Mouse (Mus musculus) spleen, postnatal 10 days (tissue): Measurements from ENCODE around the gene Cdh23.

Experiments
- DNase-seq, 2 experiments: peaks; one replicate each; pipeline ENCODE4 v3.0.0; 2021 to 2022; ENCODE audit warnings: low spot score in 2 of 2

The Cdh23 gene

DNA sequence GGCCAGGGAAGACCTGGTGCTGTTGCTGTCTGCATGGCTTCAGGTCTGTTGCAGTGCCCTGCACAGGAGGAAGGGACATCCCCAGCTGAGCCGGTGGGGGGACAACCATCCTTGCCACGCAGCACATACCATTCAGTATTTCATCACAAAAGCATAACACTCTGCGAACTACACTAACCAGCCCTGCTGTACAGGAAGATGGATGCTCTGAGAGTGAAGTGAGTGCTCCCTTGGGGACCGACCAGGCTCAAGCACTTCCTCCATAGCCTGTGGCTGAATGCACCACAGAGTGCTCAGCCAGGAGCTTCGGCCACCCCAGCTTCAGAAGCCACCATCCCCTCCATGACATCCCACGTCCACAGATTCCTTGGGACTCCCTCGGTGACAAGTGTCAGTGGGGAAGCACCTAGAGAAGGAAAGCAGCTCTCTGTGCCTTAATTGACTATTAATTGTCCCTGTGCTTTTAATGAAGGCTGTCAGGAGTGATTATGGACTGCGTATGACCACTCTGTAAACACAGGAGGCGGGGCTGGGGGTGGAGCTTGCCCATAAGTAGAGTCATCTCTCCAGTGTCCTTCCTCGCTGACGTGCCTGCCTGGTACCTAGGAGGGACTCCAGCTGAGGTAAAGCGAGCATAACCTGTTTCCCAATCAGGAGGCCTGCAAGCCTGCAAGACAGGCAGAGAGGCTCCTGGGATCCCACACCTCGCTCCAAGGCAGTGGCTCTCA, 60.6 kb downstream of the Cdh23 start:
- peak in 1 of 2 experiments; percentile 36 for DNase-seq

DNA sequence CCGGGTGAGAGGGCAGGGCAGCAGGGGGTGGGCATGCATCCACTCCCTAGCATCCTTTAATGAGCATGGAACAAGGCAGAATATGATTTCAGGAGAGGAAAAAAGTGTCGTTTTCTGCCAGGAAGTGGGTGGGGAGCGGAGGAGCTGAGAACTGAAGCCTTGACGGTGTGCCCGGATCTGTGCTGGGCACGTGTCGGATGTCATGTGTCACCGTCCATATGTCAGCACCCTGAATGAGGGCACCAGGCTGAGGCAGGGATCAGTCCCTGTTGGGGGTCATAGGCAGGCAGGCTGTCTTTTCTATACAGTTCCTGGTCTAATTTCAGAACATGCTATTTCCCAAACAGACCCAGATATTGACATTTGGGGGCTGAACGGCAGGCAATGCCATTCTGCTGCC, 61.9 kb downstream of the Cdh23 start:
- no peak for DNase-seq

DNA sequence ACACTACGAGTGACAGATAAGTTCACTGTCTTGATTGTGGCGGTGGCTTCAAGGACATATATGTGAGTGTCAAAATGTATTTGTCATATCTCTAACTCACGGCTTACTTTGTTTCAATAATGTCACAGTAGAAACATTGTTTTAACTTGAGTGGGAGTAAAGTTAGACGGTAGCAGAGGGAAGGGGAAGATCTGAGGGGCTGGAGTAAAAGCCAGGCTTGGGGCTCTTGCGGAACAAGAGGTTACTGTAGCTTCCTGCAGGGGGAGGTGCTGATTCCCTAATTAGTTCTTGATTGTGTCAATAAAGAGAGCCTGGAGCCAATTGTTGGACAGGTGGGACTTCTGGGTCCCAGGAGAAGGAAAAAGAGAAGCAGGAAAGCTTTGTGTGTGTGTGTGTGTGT, 70.2 kb downstream of the Cdh23 start:
- no peak for DNase-seq

DNA sequence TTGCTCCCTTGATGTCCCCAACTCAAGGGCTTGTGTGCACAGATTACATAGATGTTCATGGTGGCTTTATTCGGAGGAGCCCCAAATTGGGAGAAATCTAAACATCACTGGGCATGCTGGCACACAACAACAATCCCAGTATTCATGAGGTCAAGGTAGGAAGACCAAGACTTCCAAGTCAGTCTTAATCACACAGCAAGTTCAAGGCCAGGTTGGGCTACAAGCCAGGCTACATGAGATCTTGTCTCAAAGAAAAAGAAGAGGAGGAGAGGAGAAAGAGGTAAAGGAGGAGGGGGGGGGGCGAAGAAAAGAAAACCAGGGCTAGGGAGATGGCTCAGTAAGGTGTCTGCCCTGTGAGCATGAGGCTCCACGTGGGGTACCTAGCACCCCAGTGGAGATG, 70.8 kb downstream of the Cdh23 start:
- DNase-seq = no peak

DNA sequence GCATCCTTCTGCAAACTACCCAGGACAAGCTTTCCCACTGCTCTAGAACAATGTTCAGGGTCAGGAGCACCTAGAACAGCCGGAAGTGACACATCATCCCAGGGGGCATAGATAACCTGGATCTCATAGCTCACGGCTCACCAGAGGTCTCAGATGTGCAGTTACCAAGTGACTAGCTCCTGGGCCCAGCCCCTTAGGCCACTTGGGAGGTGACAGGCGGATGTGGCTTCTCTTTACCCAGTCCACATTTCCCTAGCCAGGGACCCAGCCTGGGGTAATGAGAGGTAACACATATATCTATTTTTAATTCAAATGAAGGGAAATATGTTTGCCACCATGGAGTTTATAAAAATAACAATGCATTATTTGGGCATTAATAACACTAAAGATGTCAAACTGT, 71.3 kb downstream of the Cdh23 start:
- no peak for DNase-seq

DNA sequence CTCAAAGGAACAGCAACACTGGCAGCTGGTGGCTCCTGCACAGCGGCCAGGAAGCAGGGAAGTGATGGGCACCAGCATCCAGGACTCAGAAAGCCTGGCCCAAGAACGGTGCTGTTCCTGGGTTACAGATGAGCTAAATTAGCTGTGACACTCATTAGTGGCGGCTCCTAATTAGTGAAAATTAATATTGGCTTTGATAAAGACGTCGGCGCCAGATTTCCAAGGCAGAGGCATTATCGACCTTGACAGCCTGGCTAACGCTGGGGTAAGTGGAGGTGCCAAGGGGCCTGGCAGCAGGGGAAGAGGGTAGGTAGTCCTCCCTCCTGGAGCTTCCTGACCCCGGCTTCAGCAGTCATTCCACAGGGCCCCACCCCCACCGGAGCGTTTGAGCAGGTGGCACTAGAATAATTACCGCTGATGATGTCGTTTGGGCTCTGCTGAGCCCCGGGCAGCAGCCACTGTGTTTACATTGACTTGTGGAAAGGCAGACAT, 72.0 kb downstream of the Cdh23 start:
- no peak for DNase-seq

DNA sequence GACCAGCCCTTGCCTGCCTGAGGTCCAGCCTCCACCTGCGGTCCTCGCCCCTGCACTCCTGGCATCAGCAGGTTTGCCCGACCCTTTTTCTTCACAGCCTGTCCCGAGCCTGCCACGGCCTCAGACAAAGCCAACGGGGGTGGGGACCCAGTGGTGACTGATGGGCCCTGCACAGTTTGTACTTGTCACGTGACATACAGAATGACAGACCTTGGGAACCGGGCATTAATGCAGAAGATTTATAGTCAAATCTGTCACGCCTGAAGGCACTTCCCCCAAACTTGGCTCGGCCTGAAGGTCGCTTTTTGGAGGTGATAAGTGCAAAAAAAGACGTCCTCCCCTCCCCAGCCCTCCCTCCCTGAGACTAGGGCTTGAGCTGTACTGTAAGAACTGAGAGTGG, 73.5 kb downstream of the Cdh23 start:
- no peak for DNase-seq

DNA sequence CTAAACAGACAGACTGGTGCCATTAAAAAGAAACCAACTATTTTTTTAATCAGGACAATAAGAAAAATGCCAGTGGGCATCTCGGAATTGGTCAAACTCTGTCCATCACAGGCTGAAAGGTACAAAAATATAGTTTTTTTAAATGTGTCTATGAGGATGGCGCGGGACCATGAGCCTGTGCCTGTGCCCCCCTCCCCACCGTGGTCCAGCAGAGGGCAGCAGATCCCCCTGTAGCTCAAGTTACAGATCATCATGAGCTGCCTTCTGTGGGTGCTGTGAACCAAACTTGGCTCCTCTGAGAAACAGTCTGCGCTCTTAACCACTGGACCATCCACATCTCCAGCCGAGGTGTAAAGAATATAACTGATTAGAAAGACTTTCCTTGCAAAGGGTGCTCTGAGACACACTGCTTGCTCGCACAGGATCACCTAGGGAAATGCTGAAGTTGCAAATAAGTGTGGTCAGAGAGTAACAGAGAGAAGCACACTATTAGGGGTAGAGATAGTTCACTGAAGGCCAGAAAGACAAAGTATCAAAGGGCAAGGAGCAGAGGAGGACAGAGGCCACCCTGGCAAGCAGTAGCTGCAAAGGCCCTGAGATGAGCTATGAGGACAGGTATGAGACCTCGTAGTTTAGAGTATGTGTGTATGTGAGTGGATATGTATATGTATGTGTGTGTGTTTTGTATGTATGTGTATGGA, 74.7 kb downstream of the Cdh23 start:
- DNase-seq = no peak

DNA sequence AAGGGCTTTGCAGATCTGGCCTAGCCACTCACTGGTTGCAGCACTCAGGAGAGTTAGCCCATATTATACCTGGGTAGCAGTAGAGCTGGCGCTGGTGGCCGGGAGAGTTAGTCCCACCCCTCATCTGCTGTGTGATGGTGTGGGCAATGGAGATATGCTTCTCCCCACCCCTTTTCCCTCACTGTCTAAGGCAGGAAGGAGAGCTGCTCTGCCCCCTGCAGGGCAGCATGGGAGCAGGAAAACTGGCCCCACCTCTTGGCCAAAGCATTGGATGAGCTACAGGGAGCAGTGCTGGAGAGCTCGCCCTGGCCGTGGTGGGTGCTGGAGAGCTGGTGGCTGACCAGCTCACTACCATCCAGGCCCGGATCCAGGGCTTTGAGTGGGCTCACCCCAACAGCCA, 80.4 kb downstream of the Cdh23 start:
- no peak for DNase-seq

DNA sequence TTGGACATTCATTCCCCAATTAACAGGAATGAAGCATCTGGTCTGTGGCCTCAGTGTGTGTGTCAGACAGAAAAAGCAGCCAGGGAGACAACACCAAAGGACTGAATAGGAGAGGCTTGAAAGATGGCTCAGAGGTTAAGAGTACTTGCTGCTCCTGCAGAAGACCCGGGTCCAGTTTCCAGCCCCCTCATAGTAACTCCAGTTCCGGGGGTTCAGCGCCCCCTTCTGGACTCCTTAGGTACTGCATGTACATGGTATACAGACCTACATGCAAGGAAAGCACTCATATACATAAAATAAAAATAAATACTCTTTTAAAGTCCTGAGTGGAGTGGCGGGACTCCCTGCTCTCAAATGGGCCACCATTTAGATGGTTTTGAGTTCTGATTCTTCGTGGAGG, 83.4 kb downstream of the Cdh23 start:
- DNase-seq = peak; percentile 44 to 66

DNA sequence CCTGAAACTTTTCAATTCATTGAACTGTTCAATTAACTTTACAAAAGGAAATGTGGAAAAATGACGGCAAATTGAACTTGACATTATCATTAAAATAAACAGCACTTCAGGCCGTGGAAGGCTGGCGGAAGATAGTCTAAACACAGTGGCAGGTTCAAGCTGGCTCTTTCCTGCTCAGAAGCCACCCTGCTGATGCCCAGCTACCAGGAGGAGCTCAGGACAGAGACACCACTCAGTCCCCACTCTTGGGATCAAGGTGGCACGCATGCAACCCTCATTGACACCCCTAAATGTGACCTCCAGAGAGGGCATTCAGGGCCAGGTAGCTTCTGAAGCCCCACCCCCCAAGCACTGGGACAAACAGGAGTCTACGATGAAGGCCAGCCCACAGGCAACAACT, 89.1 kb downstream of the Cdh23 start:
- no peak for DNase-seq

DNA sequence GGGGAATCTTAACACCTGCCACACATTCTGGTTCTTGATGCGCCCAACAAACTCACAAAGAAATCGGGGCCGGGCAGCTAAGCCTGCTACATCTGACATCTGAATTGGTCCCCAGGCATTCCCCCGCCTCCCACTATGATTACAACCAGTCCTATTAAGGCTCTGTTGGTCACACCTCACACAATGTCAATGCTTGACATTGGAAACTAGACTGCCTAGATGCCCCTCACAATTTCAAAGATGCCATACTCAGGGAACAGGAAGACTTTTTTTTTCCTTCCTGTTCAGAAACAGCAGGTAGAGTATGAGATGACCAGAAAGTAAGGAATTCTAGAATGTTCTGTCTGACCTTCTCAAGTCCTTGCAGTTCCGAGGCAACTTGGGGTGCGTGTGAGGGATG, 89.6 kb downstream of the Cdh23 start:
- DNase-seq = no peak

DNA sequence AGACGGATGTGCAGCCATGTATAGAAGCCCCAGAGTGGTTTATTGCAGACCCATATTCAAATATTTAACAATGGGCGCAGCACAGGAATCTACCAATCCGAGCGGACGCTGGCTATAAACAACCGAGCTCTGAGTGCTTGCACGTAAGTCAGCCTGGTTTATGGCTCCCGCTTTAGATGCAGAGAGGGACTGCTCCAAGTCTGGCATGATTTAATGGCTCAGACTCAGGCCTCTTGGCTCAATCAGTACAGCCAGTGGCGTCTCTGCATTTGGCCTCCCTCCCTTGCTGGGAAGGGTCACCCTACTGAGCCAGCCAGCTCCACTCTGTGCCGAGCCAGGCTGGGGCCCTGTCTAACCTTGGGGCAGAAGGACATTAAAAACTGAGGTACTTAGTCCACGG, 94.1 kb downstream of the Cdh23 start:
- no peak for DNase-seq

DNA sequence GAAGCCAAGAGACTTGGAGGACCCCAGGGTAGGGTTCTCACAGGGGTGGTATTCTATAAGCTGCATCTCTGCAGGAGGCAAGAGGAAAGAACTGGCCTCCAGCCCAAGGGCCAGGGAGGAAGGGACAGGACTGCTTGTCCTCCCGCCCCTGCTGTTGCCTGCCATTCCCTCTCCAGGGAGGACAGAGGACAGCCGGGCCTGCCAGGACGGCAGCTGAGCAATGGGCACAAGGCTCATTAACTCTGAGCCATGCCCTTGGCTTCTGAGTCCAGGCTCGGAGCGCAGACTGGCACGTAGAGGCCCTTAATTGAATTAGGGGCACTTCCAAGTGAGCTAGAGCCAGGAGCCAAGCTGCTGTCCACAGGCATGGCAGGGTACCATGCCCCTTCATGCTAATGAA, 101.1 kb downstream of the Cdh23 start:
- no peak for DNase-seq

DNA sequence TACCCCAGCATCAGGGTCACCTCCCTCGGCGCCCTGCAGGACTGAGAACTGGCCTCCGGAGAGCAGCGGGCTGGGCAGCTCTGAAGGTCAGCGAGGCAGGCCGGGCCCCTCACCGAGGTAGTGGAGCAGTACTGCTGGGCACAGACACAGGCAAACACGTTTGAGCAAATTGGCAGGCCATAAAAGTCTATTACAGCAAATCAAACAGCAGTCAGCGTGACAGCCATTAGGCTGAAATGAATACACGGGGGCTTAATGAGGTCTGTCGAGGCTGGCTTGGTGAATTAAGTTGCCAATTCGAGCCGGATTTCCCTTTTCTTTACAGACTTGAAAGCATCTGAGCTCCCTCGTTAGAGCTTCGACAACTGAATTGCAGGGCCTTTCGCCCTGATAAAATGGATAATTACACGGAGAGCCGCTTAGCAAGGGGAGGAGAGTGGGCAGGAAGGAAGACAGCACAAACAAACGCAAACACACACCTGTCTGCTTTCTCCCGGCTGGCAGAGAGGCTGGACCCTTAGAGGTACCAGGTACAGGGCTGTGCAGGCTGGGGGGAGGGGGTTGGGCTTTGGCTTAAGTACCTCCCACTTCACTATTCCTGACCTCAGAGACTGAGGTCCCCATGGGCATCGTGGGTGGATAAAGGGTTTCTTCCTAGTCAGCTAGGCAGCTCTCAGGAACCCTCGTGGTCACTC, 103.3 kb downstream of the Cdh23 start:
- DNase-seq = no peak

DNA sequence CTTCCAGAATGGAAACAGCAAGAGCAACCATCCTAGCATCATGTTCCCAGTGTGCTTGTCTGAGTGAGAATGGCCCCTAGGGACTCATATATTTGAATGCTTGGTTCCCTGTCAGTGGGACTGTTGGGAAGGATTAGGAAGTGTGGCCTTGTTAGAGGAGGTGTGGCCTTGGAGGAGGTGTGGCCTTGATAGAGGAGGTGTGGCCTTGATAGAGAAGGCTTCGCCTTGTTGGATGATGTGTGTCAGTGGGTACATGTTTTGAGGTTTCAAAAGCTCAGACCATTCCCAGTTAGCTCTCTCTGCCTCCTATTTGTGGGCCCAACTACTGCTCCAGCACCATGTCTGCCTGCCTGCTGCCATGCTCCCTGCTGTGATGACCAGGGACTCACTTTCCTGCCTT, 105.0 kb downstream of the Cdh23 start:
- no peak for DNase-seq

DNA sequence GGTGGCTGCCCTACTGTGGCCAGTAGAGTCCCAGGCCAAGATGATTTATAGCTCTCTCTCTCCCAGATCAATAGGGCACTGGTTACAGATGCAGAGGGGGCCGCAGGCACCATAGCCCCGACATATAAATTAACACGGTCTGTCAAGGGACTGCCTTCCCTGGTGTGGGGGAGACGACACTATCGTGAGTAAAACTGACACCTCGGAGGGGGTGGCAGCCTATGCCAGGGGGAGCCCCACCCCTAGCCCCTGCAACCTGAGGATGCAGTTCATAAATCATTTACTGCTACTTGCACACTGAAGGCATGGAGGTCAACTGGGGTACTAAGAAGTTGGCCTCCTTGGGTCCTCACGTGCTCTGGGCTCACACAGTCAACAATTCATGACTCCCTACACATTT, 106.0 kb downstream of the Cdh23 start:
- no peak for DNase-seq

DNA sequence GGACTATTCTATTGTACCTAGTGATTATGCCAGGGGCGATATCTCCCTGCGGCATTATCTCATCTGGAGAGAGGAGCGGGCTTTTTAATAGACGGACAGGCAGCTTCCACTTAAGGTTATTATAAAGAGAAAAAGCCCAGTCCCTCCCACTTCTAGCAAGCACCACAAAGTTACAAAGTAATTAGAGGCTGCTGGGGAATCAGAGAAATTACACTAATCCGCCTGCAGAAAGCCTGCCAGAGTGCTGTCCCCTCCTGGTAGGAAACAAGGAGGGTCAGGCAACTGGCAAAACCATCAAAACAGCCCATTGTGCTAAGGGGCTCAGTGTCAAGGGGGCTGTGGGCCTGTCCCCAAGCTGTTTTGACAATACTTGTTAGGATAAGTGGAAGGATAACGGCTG, 110.6 kb downstream of the Cdh23 start:
- DNase-seq = no peak

DNA sequence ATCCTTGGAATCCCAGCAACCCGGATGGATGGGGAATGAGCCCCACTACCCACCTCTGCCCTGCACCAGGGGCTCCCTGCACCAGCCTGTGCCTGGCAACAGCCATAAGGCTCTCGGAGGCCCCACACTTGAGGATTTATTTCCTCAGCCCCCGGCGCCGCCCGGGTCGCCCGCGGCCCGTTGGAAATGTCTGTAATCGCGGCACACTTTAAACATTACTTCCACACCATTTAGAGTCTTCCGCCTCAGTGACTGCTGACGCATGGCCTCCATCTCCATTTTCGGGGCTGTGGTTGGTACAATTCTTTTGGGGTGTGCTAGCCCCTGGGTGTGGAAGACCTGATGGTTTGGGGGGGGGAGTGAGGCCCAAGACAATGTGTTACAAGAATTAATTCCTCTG, 113.3 kb downstream of the Cdh23 start:
- no peak for DNase-seq

DNA sequence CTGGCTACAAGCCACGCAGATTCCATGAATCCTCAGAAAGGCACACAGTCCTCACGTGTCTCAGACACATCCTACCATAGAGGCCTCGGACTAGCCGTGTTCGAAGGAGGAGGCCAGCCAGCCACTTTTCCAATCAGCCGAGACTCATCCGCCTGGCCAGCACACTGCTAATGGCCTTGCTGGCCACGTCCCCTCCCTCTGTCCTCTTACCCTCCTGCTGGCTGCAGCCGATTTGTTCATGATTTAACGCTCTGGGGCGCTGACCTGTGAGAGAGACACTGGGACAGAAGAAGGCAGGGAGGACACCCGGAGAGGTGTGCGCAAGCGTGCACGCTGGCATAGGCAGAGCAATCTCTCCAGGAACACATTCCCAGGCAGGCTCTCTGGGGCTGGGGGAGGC, 115.6 kb downstream of the Cdh23 start:
- DNase-seq = no peak

DNA sequence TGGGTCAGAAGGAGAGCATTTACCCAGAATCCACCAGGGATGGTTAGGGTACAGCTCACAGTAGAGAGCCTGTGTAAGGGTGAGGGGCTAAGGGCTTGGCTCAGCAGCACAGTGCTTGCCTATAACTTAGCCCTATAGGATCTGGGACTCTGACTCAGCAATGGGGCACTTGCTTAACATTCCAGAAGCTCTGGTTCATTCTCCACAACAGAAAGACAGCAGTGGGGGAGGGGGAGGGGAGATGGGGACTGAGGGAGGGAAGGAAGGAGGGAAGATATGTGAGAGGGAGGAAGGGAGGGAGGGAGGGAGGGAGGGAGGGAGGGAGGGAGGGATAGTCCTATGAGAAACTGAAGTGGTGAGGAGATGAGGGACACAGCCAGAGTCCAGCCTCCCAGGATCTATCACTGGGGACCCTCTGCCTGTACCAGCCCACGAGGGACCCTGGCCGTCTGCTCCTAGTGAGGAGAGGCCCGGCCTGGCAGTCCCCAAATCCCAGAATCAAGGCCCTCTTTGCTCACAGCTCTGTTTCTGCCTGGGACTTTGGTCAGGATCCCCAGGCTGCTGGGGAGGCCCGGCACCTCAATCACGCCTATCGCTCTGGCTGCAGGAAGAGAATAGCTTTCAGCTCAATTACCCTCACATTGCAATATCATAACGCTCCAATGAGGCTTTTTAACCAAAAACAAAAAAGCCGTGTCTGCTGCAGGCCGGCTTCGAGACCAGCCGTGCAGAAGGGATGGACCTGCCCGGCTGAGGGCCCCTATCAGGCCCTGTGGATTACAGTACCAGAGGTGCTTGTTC, 117.4 kb downstream of the Cdh23 start:
- DNase-seq = peak in 1 of 2 experiments; percentile 38
